Mouse (Mus musculus) heart, adult 2 months (tissue): ENCODE results near the gene Fap.

Experiments
- CTCF ChIP-seq: fragments of 200-600 bp; IDR thresholded peaks from 2 replicates; pipeline ENCODE4 v1.8.1; 2022; ENCODE audit warnings: antibody characterized with exemption, mild to moderate bottlenecking, moderate library complexity
- EP300 ChIP-seq: fragments of 200-500 bp; IDR thresholded peaks from 2 replicates; pipeline ENCODE4 v1.6.1; 2011; ENCODE audit warnings: low read depth, low read length, control low read depth; ENCODE audit not compliant: insufficient read depth

- no peak for TF ChIP-seq CTCF
- TF ChIP-seq EP300: no peak
These were observed 17.5 kb downstream of the Fap start for GRCm38 (mm10) chr2:62556349-62556748.
